In the genomic region with DNA sequence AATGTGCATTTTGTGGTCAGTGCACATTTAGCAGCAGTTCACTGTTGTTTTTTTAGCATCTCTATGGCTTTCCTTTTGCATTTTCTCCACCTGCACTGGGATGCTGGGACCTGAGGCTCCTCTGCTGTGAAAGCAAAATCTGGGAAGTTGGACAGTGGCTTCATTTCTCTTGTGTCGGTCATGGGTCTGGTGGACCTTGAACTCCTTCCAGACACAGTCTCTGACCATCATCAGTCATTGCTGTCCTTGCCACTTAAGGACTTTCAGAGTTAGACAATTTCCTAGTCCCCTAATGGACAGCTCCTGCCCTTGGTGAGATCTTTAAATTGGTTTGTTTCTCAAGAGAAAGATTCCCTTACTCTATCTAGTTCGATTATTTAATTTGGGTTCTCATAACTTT, we compare ENCODE assay signal across 15 mouse cellular contexts.
"Had no signal": no experiment of that assay in that cellular context is flagged by ENCODE, and none has a peak within 500 bp of the region (broad histone marks: within the 10 kb centered on the region; RNA-seq: fewer than 3 reads in every experiment).

No protein-coding gene starts in this region.

- DNase-seq: gastrocnemius, postnatal 14 days; gastrocnemius, postnatal 36 days; heart, adult 11 months; heart, adult 2 months; heart, postnatal 14 days; heart, postnatal 36 days; kidney, adult 11 months; kidney, adult 2 months; kidney, adult 9 months; kidney, postnatal 14 days; kidney, postnatal 36 days; layer of hippocampus, adult 9-11 months; layer of hippocampus, postnatal 36 days; liver; liver, embryonic 13.5 days had no signal
